Mouse (Mus musculus): Measurements from ENCODE around the gene Derl2. TPM values are rescaled to one million over a fixed set of nuclear protein-coding genes. Genes with fewer than 3 reads are reported as not detected.

The Derl2 gene
- polyA plus RNA-seq, 1 experiment, result 38.5 TPM

DNA sequence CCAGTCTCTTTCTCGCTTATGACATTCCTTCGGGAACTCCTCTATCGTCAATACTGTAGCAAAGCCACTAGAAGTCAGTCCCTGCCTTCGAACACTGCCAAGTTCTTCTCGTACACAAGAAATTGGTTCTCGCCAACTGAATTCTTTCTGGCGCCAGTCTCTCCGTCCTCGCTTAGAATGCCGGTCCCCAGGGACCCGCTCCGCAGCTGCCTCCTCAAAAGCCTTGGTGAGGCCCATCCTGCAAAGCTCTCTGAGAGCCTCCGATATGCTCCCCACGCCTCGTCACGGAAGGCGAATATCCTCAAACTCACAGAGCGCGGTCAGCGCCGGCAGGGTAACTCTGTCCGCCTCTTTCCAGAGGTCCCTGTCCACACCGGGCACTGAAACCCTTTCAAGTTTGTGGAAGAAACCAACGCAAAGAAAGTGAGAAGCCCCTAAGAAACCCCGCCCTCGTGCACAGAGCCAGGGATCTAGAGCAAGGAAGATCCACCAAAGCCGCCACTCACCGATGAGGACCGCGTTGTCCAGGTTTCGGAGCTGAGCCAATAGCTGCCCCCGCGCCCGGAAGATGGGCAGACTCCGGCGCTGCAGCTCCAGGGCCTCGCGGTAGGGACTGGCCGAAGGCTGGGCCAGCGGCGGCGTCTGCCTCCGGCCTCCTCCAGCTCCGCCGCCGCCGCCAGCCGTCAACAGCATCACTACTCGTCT lies 15.9 kb downstream of the Derl2 start:
- Histone ChIP-seq H3K36me3 (ENCODE audit: control insufficient read depth, insufficient read depth) (peaks cover 42% of the 10 kb centered on the region), H3ac (ENCODE audit: control insufficient read depth, insufficient read length, low read depth) (peak overlapping the region; percentile 65), H3K4me3 (ENCODE audit: insufficient read depth, poor library complexity, severe bottlenecking) (peak overlapping the region; percentile 96), H3K79me2 (ENCODE audit: control insufficient read depth, insufficient read depth) (peaks cover 54% of the 10 kb centered on the region), H3K27me3 (ENCODE audit: control insufficient read depth, insufficient read depth, insufficient read length) (no peaks in the 10 kb centered on the region), H3K79me3 (ENCODE audit: low read depth) (peaks cover 43% of the 10 kb centered on the region)
- TF ChIP-seq MYOG (IDR thresholded peaks at IDR 0.05; ENCODE audit: control insufficient read depth, extremely low read depth, insufficient read length) (no peak), MAX (IDR thresholded peaks at IDR 0.05) (no peak), MYOD1 (IDR thresholded peaks at IDR 0.05; ENCODE audit: control insufficient read depth, insufficient read length, low read depth) (no peak), CTCF (IDR thresholded peaks at IDR 0.05; ENCODE audit: control insufficient read depth, insufficient read depth, insufficient read length) (no peak), USF1 (IDR thresholded peaks at IDR 0.05; ENCODE audit: low read depth) (no peak), CEBPB (IDR thresholded peaks at IDR 0.05; ENCODE audit: low read depth) (no peak), FOSL1 (IDR thresholded peaks at IDR 0.05; ENCODE audit: insufficient read depth, low read length, poor library complexity, severe bottlenecking) (no peak)

DNA sequence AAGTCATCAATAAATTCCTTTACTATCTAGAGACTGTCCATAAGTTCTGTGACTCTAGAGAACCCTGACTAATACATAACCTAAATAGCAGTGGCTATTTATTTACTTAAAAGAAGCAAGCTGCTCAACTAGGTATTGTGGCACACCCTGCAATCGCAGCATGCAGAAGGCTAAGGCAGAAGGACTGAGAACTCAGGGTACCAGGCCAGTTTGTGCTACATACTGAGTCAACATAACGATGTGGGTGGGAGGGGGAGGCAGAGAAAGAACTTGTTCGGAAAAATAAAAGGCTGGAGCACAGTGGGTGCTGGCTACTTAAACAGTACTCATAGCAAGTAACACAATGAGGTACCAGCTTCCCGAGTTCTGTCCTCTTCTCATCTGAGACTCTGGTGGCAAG lies 18.5 kb downstream of the Derl2 start:
- H3K79me2 ChIP-seq (ENCODE audit: control insufficient read depth, insufficient read depth), result peaks cover 57% of the 10 kb centered on the region
- TF ChIP-seq CEBPB (IDR thresholded peaks at IDR 0.05; ENCODE audit: low read depth) (no peak), FOSL1 (IDR thresholded peaks at IDR 0.05; ENCODE audit: insufficient read depth, low read length, poor library complexity, severe bottlenecking) (no peak), CTCF (IDR thresholded peaks at IDR 0.05; ENCODE audit: control insufficient read depth, insufficient read depth, insufficient read length) (no peak), USF1 (IDR thresholded peaks at IDR 0.05; ENCODE audit: low read depth) (no peak), MAX (IDR thresholded peaks at IDR 0.05) (no peak), MYOG (IDR thresholded peaks at IDR 0.05; ENCODE audit: control insufficient read depth, extremely low read depth, insufficient read length) (no peak)
- H3K36me3 ChIP-seq (ENCODE audit: control insufficient read depth, insufficient read depth), result peaks cover 57% of the 10 kb centered on the region
- peaks cover 43% of the 10 kb centered on the region for H3K79me3 ChIP-seq (ENCODE audit: low read depth)
- no peak overlapping the region for H3K4me3 ChIP-seq (ENCODE audit: insufficient read depth, poor library complexity, severe bottlenecking)
- no peak overlapping the region for H3ac ChIP-seq (ENCODE audit: control insufficient read depth, insufficient read length, low read depth)
- no peaks in the 10 kb centered on the region for H3K27me3 ChIP-seq (ENCODE audit: control insufficient read depth, insufficient read depth, insufficient read length)

DNA sequence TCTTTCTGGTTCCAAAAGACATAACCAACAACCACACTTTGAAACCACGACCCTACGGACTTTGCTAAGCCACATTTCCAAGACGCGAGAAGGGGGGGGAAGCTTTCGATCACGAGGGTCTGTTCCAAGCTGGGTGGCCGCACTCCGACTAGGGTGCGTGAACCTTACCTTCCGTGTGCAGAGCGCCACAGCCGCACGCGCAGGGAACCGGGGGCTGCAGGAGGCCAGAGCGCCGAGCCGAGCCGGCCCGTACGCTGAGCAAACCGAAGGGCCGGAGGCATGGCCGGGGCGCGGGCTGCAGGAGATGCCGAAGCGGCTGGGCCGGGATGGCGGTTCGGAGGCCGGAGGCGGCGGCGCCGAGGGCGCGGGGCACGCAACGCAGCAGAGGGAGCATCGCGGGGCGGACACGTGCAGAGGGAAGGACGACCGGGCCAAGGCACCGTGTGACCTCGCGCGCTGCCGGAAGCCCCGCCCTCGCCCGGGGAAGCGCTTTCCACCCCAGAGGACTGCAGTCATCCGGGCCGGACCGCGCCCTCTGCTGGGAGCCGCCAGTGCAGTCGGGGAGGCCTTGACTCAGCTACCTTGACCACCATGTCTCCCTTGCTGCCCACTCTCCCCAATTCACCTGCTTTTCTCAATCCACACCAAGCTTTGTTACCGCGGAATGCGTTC lies 36.9 kb downstream of the Derl2 start, which contains the start of gene C1qbp:
C1qbp (minus strand) TSS at position 470 of the 672 bp plus-strand sequence.
- Histone ChIP-seq H3K4me3 (ENCODE audit: insufficient read depth, poor library complexity, severe bottlenecking) (peak within 1 kb of the TSS; percentile 90), H3K79me3 (ENCODE audit: low read depth) (peaks cover 32% of the 10 kb centered on the region), H3K27me3 (ENCODE audit: control insufficient read depth, insufficient read depth, insufficient read length) (no peaks in the 10 kb centered on the region), H3K79me2 (ENCODE audit: control insufficient read depth, insufficient read depth) (peaks cover 49% of the 10 kb centered on the region), H3ac (ENCODE audit: control insufficient read depth, insufficient read length, low read depth) (peak within 1 kb of the TSS; percentile 88), H3K36me3 (ENCODE audit: control insufficient read depth, insufficient read depth) (peaks cover 81% of the 10 kb centered on the region)
- peak; percentile 97 for TF ChIP-seq CTCF (IDR thresholded peaks at IDR 0.05; ENCODE audit: control insufficient read depth, insufficient read depth, insufficient read length)
- peak; percentile 97 for TF ChIP-seq MAX (IDR thresholded peaks at IDR 0.05)
- peak; percentile 53 for TF ChIP-seq USF1 (IDR thresholded peaks at IDR 0.05; ENCODE audit: low read depth)
- TF ChIP-seq FOSL1 (IDR thresholded peaks at IDR 0.05; ENCODE audit: insufficient read depth, low read length, poor library complexity, severe bottlenecking), result no peak

DNA sequence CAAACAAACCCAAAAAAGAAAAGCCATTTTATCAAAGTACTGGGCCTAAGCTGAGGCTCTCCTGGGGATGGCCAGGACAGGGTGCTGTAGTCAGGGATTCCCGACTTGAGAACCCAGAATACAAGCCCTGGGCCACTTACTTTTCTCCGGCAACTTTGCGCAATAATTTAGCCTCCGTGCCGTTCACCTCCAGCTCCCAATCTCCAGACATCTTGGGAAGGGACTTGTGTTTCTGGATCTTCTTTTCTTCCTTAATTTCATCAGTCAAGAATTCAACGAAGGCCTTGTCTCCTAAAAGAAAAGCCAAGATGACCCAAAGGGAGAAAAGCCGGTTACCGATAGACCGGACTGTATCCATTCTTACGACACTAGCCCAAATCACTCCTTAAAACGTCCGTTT lies 37.6 kb downstream of the Derl2 start:
- TF ChIP-seq USF1 (IDR thresholded peaks at IDR 0.05; ENCODE audit: low read depth) (no peak), CEBPB (IDR thresholded peaks at IDR 0.05; ENCODE audit: low read depth) (peak; percentile 71), MAX (IDR thresholded peaks at IDR 0.05) (no peak), CTCF (IDR thresholded peaks at IDR 0.05; ENCODE audit: control insufficient read depth, insufficient read depth, insufficient read length) (no peak), FOSL1 (IDR thresholded peaks at IDR 0.05; ENCODE audit: insufficient read depth, low read length, poor library complexity, severe bottlenecking) (no peak), MYOD1 (IDR thresholded peaks at IDR 0.05; ENCODE audit: control insufficient read depth, insufficient read length, low read depth) (no peak)
- H3K36me3 ChIP-seq (ENCODE audit: control insufficient read depth, insufficient read depth), result peaks cover 81% of the 10 kb centered on the region

DNA sequence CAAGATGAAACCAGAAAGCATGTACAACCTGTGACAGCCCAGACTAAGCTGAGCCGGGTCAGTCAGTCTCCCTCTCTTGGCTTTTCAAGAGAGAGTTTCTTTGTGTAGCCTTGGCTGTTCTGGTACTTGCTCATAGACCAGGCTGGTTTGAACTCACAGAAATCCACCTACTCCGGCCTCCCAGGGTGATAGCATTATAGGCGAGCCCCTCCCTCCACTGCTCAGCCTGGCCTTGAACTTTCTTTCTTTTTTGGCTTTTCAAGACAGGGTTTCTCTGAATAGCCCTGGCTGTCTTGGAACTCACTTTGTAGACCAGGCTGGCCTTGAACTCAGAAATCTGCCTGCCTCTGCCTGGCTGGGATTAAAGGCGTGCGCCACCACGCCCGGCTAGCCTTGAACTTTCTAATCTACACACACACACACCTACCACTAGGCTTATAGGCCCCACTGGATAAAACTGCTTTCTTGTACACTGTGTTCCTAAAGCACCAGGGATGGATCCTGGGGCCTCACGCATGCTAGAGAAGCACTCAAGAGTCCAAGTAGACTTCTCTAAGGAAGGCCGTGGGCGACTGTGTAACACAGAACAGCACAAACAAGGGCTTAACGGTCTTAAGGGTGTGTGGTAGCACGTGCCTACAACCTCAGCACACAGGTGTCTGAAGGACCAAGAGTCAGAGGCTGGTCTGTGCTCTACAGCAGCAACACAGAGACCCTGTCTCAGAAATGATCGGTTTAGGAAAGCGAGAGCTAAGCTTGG lies 38.7 kb downstream of the Derl2 start:
- H3K27me3 ChIP-seq (ENCODE audit: control insufficient read depth, insufficient read depth, insufficient read length), result no peaks in the 10 kb centered on the region
- peak overlapping the region; percentile 90 for H3K4me3 ChIP-seq (ENCODE audit: insufficient read depth, poor library complexity, severe bottlenecking)
- H3ac ChIP-seq (ENCODE audit: control insufficient read depth, insufficient read length, low read depth), result peak overlapping the region; percentile 71
- H3K79me2 ChIP-seq (ENCODE audit: control insufficient read depth, insufficient read depth), result peaks cover 49% of the 10 kb centered on the region
- TF ChIP-seq MYOG (IDR thresholded peaks at IDR 0.05; ENCODE audit: control insufficient read depth, extremely low read depth, insufficient read length) (no peak), CEBPB (IDR thresholded peaks at IDR 0.05; ENCODE audit: low read depth) (no peak), CTCF (IDR thresholded peaks at IDR 0.05; ENCODE audit: control insufficient read depth, insufficient read depth, insufficient read length) (no peak), MAX (IDR thresholded peaks at IDR 0.05) (no peak), FOSL1 (IDR thresholded peaks at IDR 0.05; ENCODE audit: insufficient read depth, low read length, poor library complexity, severe bottlenecking) (no peak), USF1 (IDR thresholded peaks at IDR 0.05; ENCODE audit: low read depth) (no peak), MYOD1 (IDR thresholded peaks at IDR 0.05; ENCODE audit: control insufficient read depth, insufficient read length, low read depth) (no peak)
- H3K79me3 ChIP-seq (ENCODE audit: low read depth), result peaks cover 32% of the 10 kb centered on the region
- peaks cover 81% of the 10 kb centered on the region for H3K36me3 ChIP-seq (ENCODE audit: control insufficient read depth, insufficient read depth)

More for the DNA sequence above, 37.6 kb downstream of the Derl2 start:
- H3ac ChIP-seq (ENCODE audit: control insufficient read depth, insufficient read length, low read depth), result peak overlapping the region; percentile 71
- H3K27me3 ChIP-seq (ENCODE audit: control insufficient read depth, insufficient read depth, insufficient read length), result no peaks in the 10 kb centered on the region
- peaks cover 32% of the 10 kb centered on the region for H3K79me3 ChIP-seq (ENCODE audit: low read depth)
- H3K4me3 ChIP-seq (ENCODE audit: insufficient read depth, poor library complexity, severe bottlenecking), result peak overlapping the region; percentile 90
- peaks cover 49% of the 10 kb centered on the region for H3K79me2 ChIP-seq (ENCODE audit: control insufficient read depth, insufficient read depth)
